Mouse (Mus musculus) forebrain, embryonic 13.5 days (tissue): ENCODE results near the gene Slc35e3. TPM values are rescaled to one million over a fixed set of nuclear protein-coding genes. Genes with fewer than 3 reads are reported as not detected.

ENCODE experiments used
- ATAC-seq: fragments of 200-750 bp; cut with Nextera tagmentation; 2 replicates; pipeline ENCODE4 v1.8.0; 2017
- H3K27ac ChIP-seq: fragments of 300-500 bp; sonication (generic); 2 replicates; pipeline ENCODE4 v1.5.1; 2015; ENCODE audit warnings: inconsistent platforms, mild to moderate bottlenecking, moderate library complexity
- H3K27me3 ChIP-seq: fragments of 300-500 bp; sonication (generic); 2 replicates; pipeline ENCODE4 v1.6.1; 2015; ENCODE audit warnings: mild to moderate bottlenecking, inconsistent platforms
- H3K36me3 ChIP-seq: fragments of 300-500 bp; sonication (generic); 2 replicates; pipeline ENCODE4 v1.6.1; 2015; ENCODE audit warnings: mild to moderate bottlenecking, inconsistent platforms; ENCODE audit not compliant: poor library complexity, severe bottlenecking
- H3K4me1 ChIP-seq: fragments of 300-500 bp; sonication (generic); 2 replicates; pipeline ENCODE4 v1.6.1; 2015; ENCODE audit warnings: inconsistent platforms
- H3K4me2 ChIP-seq: fragments of 300-500 bp; sonication (generic); 2 replicates; pipeline ENCODE4 v1.6.1; 2015; ENCODE audit warnings: inconsistent platforms, mild to moderate bottlenecking, moderate library complexity
- H3K4me3 ChIP-seq: fragments of 300-500 bp; sonication (generic); 2 replicates; pipeline ENCODE4 v1.5.1; 2015; ENCODE audit warnings: mild to moderate bottlenecking, inconsistent platforms
- H3K9ac ChIP-seq: fragments of 300-500 bp; sonication (generic); 2 replicates; pipeline ENCODE4 v1.6.1; 2015; ENCODE audit warnings: mild to moderate bottlenecking, inconsistent platforms
- H3K9me3 ChIP-seq: fragments of 300-500 bp; sonication (generic); replicated peaks from 2 replicates; pipeline ENCODE4 v1.6.1; 2016; ENCODE audit warnings: inconsistent platforms
- WGBS: fragments of 180-500 bp; shearing (Covaris S2); methylation state at CpG from one replicate; pipeline ENCODE4 v1.1.7; 2015; 5-methylcytosine and 5-hydroxymethylcytosine counted together
- polyA plus RNA-seq: library from polyadenylated mRNA; unstranded; fragments of >200 nt; fragmentation: Nextera tagmentation; extraction: Ambion mirVana; gene quantifications from 2 replicates; pipeline ENCODE4 v1.2.1, GENCODE M21; 2015

Gene Slc35e3
- polyA plus RNA-seq, 1 experiment from 2014 or later, result 25.5 TPM

- no peaks in the 10 kb centered on the region for H3K27me3 ChIP-seq
- H3K27ac ChIP-seq, result no peak overlapping the region
- H3K4me3 ChIP-seq, result no peak overlapping the region
- no peak overlapping the region for H3K9ac ChIP-seq
- H3K4me1 ChIP-seq, result no peaks in the 10 kb centered on the region
- peaks cover 91% of the 10 kb centered on the region for H3K36me3 ChIP-seq
- H3K9me3 ChIP-seq, result no peaks in the 10 kb centered on the region
- ATAC-seq, result no peak
- H3K4me2 ChIP-seq, result no peak overlapping the region
Observed at GRCm38 (mm10) chr10:117692173-117692572, 54.0 kb downstream of the Slc35e3 start.

DNA sequence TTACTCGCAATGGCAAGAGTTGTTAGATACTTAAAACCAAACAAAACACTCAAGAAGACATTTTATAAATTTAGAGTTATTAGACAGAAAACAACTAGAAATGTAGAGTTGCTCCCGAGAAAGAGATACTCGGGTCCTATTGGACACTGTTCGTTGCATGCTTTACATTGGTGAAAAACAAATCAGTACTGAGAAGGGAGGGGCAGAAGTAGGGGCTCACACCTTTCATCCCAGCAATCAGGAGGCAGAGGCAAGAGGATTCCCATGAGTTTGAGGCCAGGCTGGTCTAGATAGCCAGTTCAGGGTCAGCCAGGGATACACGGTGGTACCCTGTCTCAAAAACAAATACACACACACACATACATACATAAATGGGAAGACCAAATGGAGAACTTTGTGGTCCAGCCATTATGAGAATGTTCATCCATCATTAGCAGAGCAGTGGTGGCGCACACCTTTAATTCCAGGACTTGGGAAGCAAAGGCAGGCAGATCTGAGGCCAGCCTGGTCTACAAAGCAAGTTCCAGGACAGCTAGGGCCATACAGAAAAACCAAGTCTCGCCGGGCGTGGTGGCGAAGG lies 54.7 kb downstream of the Slc35e3 start:
- 97% methylated on average over 10 of the region's 10 CpGs for WGBS
- H3K27me3 ChIP-seq, result no peaks in the 10 kb centered on the region
- H3K4me2 ChIP-seq, result no peak overlapping the region
- no peak overlapping the region for H3K4me3 ChIP-seq
- no peaks in the 10 kb centered on the region for H3K4me1 ChIP-seq
- H3K9ac ChIP-seq, result no peak overlapping the region
- no peak for ATAC-seq
- H3K27ac ChIP-seq, result no peak overlapping the region
- H3K36me3 ChIP-seq, result peaks cover 84% of the 10 kb centered on the region
- H3K9me3 ChIP-seq, result no peaks in the 10 kb centered on the region

DNA sequence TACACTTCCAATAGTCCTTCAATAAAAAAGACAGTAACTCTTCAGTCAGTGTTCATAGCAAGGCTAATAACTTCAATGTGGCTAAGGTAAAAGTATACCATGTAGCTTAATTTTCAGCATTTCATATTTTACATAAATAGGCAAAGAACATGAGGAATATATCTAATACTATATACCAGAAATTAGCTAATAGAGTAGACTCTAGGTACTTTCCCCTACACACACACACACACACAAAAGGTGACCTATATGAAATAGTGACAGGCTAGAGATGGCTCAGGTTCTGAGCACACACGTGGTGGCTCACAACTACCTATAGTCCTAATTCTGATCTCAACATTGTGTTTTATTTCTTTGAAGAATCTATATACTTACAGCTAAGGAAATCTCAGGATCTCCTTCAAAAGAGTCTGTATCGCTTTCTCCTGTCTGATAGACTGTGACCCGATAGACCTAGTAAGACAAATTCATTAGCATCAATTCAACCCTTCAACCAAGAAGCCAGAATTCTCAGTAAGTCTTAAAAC lies 55.3 kb downstream of the Slc35e3 start:
- H3K27ac ChIP-seq, result no peak overlapping the region
- no peak overlapping the region for H3K4me2 ChIP-seq
- H3K36me3 ChIP-seq, result peaks cover 77% of the 10 kb centered on the region
- no peak overlapping the region for H3K4me3 ChIP-seq
- H3K9ac ChIP-seq, result no peak overlapping the region
- no peaks in the 10 kb centered on the region for H3K27me3 ChIP-seq
- H3K4me1 ChIP-seq, result no peaks in the 10 kb centered on the region
- ATAC-seq, result no peak
- no peaks in the 10 kb centered on the region for H3K9me3 ChIP-seq
- WGBS, result 98% methylated on average over 3 of the region's 3 CpGs

DNA sequence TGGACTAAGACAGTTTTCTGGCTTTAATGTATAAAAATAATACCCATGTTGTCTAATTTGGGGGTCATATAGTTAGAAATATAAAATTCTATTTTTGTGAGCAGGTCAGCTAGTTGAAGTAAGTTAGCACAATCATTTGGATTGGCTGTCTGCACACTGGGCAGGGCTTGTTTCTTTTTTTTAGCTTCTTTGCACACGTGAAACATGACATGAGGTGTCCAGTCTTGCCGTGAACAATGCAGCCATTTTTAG lies 56.1 kb downstream of the Slc35e3 start:
- Histone ChIP-seq H3K27me3 (no peaks in the 10 kb centered on the region), H3K9ac (no peak overlapping the region), H3K27ac (no peak overlapping the region), H3K4me3 (no peak overlapping the region), H3K36me3 (peaks cover 69% of the 10 kb centered on the region), H3K9me3 (no peaks in the 10 kb centered on the region), H3K4me1 (no peaks in the 10 kb centered on the region), H3K4me2 (no peak overlapping the region)
- no peak for ATAC-seq
- 88% methylated on average over 2 of the region's 2 CpGs for WGBS

DNA sequence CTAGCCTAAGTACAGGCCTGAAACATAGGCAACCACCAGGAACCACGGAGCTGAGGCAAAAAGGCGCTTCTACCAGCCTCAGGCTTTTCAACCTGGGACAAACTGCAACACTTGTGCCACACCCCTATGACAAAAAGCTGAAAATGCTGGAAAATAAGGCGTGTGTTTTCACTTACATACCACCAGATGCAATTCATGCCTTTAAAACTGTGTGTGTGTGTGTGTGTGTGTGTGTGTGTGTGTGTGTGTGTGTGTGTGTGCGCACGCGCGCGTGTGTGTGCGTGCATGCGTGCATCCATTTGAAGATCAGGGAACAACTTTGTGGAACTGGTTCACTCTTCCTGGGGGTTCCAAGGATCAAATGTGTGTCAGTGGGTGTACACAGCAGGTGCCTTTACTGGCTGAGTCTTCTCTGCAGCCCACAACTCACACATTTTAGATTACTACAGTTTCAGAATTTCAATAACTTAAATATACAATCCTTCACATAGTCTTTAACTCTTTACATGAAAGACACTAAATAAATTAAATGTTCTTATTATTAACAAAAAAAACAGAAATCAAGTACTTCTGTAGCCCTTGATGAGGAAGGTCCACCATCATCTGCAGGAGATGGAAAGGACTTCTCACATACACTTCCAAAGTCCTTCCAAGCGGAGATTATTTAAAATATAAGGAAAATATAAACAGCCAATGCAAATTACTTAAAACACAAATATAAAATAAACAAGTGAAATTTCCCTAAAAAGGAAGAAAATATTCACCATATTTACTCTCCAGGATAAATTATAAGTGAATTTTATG lies 56.7 kb downstream of the Slc35e3 start:
- H3K9ac ChIP-seq, result no peak overlapping the region
- no peak overlapping the region for H3K27ac ChIP-seq
- WGBS, result 95% methylated on average over 11 of the region's 11 CpGs
- no peaks in the 10 kb centered on the region for H3K4me1 ChIP-seq
- H3K36me3 ChIP-seq, result peaks cover 64% of the 10 kb centered on the region
- H3K4me2 ChIP-seq, result no peak overlapping the region
- no peak for ATAC-seq
- no peak overlapping the region for H3K4me3 ChIP-seq
- H3K9me3 ChIP-seq, result no peaks in the 10 kb centered on the region
- H3K27me3 ChIP-seq, result no peaks in the 10 kb centered on the region

GRCm38 (mm10) chr10:117688204-117689151 lies 57.7 kb downstream of the Slc35e3 start:
- 85% methylated on average over 13 of the region's 13 CpGs for WGBS
- no peak overlapping the region for H3K4me3 ChIP-seq
- no peak overlapping the region for H3K27ac ChIP-seq
- peaks cover 56% of the 10 kb centered on the region for H3K36me3 ChIP-seq
- no peak overlapping the region for H3K9ac ChIP-seq
- H3K9me3 ChIP-seq, result no peaks in the 10 kb centered on the region
- peak; percentile 67 for ATAC-seq
- no peak overlapping the region for H3K4me2 ChIP-seq
- no peaks in the 10 kb centered on the region for H3K27me3 ChIP-seq
- H3K4me1 ChIP-seq, result no peaks in the 10 kb centered on the region

GRCm38 (mm10) chr10:117687577-117687976 lies 58.6 kb downstream of the Slc35e3 start:
- peaks cover 49% of the 10 kb centered on the region for H3K36me3 ChIP-seq
- no peak overlapping the region for H3K27ac ChIP-seq
- no peak for ATAC-seq
- no peaks in the 10 kb centered on the region for H3K4me1 ChIP-seq
- H3K27me3 ChIP-seq, result no peaks in the 10 kb centered on the region
- H3K9ac ChIP-seq, result no peak overlapping the region
- WGBS, result 93% methylated on average over 7 of the region's 7 CpGs
- H3K9me3 ChIP-seq, result no peaks in the 10 kb centered on the region
- H3K4me3 ChIP-seq, result no peak overlapping the region
- no peak overlapping the region for H3K4me2 ChIP-seq

GRCm38 (mm10) chr10:117687018-117687417 lies 59.1 kb downstream of the Slc35e3 start:
- H3K27me3 ChIP-seq, result no peaks in the 10 kb centered on the region
- H3K9ac ChIP-seq, result no peak overlapping the region
- no peak overlapping the region for H3K4me3 ChIP-seq
- H3K4me2 ChIP-seq, result no peak overlapping the region
- no peaks in the 10 kb centered on the region for H3K9me3 ChIP-seq
- H3K27ac ChIP-seq, result no peak overlapping the region
- H3K4me1 ChIP-seq, result no peaks in the 10 kb centered on the region
- H3K36me3 ChIP-seq, result peaks cover 44% of the 10 kb centered on the region
- WGBS, result 85% methylated on average over 3 of the region's 3 CpGs
- no peak for ATAC-seq

DNA sequence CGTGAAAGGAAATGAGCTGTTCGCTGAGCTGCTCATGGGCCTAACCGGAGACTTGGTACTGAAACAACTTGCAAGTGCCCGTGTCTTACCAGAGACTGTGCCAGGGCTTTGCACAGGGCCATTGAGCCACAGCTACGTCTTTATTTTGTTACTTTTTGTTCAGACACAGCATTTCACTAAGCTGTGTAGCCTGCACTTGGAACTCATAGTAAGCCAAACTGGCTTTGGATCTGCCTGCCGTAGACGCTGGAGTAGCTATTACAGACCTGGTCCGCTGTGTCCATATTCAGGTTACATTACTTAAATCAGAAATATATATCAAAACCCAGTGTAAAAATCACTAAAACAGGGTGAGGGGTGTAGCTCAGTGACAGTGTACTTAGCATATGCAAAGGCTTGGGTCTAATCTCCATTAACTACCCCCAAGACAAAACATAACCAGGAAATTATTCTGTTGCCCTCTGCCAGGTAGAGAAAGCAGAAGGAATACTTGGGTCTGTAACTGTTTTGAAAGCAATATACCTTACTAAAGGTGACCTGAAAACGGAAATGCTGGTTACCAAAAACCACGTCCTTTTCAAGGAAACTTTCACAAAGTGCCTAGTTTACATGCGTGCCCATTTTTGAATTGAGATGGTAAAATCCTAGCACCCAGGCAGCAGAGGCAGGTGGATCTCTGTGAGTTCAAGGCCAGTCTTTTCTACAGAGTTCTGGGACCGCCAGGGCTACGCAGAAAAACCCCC lies 60.1 kb downstream of the Slc35e3 start:
- Histone ChIP-seq H3K9me3 (no peaks in the 10 kb centered on the region), H3K27ac (no peak overlapping the region), H3K36me3 (peaks cover 35% of the 10 kb centered on the region), H3K4me2 (no peak overlapping the region), H3K27me3 (no peaks in the 10 kb centered on the region), H3K4me3 (no peak overlapping the region), H3K9ac (no peak overlapping the region), H3K4me1 (no peaks in the 10 kb centered on the region)
- 92% methylated on average over 13 of the region's 13 CpGs for WGBS
- ATAC-seq, result no peak

DNA sequence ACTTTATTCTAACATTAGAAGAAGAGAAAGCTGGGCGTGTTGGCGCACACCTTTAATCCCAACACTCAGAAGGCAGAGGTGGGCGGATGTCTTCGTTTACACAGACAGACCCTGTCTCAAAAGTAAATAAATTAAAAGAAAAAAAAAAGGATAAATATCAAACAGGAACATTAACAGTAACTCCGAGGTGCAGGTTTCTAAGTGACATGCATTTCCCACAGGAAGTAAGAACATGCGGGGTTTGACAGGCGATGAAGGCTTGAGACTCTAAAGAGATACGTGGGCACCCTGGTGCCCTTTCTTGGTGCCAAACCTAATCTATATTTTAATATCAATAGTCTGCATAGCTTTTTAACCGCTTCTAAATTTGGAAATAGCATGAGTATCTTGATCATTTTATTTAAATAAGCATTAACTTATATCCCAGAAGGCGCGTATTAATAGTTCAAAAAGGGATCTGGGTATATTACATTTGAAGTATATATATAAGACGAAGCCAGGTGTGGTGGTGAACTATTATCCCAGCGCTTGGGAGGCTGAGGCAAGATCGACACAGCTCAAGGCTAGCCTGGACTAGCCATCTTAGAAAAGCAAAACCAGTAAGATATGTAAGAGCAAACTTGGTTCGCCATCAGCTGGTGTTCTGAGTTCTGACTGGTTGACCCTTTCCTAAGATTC lies 60.9 kb downstream of the Slc35e3 start:
- no peak overlapping the region for H3K9ac ChIP-seq
- no peak overlapping the region for H3K4me3 ChIP-seq
- H3K27ac ChIP-seq, result no peak overlapping the region
- no peak for ATAC-seq
- 93% methylated on average over 15 of the region's 15 CpGs for WGBS
- H3K4me2 ChIP-seq, result no peak overlapping the region
- H3K27me3 ChIP-seq, result no peaks in the 10 kb centered on the region
- no peaks in the 10 kb centered on the region for H3K4me1 ChIP-seq
- H3K36me3 ChIP-seq, result peaks cover 28% of the 10 kb centered on the region
- no peaks in the 10 kb centered on the region for H3K9me3 ChIP-seq
